Mouse (Mus musculus): ENCODE data around the gene Myo6. TPM values are rescaled to one million over a fixed set of nuclear protein-coding genes. Genes with fewer than 3 reads are reported as not detected.

The Myo6 gene
- total RNA-seq, 2 experiments from 2014 or later, result 32.2 to 56.4 TPM

DNA sequence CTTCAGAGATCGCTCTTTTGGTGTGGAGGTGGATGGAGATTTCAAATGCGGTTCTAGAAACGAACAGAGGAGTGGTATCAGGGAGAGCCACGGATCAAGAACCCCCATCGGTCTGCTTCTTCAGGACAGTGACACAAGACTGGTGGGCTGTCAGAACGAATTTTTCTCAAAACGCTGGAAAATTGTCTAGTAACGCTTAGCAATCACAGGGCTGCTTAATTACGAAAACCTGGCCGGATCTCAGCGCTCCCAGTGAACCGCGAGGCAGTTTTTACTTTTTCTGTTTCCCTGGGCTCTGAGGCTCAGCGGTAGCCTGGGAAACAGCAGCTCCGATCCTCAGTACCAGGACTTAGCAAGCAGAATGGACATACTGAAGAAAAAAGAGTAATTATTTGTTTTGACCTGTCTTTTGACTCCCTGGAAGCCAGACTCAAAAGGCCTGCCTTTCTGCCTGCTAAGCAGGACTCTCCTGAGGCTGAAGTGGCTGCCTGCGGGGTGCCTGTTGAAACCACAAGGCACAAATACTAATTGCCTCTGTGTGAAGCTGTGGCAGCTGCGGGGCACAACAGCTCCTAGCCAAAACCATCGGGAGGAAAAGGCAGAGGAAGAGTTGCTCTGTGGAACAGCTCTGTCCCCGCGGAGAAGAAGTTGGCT, 187.0 kb downstream of the Myo6 start:
- DNase-seq (ENCODE audit: low spot score in 2 of 2), result no peak

DNA sequence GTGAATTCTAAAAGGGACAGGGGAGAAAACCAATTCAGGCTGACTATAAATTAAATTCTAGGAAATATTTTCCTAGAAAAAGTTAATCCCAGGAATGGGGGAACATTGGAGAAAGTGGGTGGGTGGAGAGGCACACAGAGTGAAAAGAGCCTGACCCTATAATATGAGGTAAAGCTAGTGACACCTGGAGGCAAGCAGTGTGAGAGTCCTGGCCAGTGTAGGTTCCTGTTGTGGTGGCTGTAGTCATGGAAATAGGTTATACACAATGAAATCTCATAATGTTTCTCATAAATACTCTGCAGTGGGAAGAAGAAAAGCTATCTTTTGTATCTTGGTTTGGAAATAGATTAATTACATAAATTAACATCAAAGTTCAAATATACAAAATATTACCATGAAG, 195.2 kb downstream of the Myo6 start:
- DNase-seq (ENCODE audit: low spot score in 2 of 2), result no peak

Other genes starting within 250 kb of the Myo6 start
- gene Filip1, start 152.2 kb upstream of the Myo6 start, total RNA-seq (2021), result 10 to 100 TPM; 54.2 to 55.2 TPM
- 100 to 1,000 TPM; 144 to 156 TPM for gene Senp6, start 98.1 kb upstream of the Myo6 start, total RNA-seq (2021)

Measured in adrenal gland, postnatal 4 days (tissue).